10 mouse cellular contexts compared by ENCODE assay signal in the genomic region with DNA sequence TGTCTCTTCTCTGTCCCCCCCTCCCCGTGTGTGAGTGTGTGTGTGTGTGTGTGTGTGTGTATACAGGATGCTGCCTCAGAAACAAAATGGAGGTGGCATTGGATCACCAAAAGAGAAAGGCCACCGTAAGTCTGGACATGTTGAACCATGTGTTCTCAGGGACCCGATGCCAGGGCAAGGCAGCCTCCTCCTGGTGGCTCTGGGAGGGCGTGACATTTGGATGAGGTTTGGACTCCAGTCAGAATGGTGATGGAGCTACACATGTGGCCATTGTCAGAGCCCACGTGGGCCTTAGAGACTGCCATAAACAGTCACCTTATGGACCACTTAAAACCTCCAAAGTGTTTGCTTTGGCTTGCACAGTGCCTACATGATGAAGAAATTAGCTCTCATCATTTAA.
A peak's percentile ranks its signal among the peaks of the same experiment; 100 is the strongest.
DNase-seq lines count a peak whose midpoint lies in the region; ATAC-seq lines count a peak whose summit lies in the region.
"Had no signal": no experiment of that assay in that cellular context is flagged by ENCODE, and none has a peak within 500 bp of the region (broad histone marks: within the 10 kb centered on the region; RNA-seq: fewer than 3 reads in every experiment).

No protein-coding gene starts in this region.

- ATAC-seq in forebrain, embryonic 11.5 days (replicated peaks; ENCODE audit: low FRiP score): no peak
- ATAC-seq in forebrain, embryonic 12.5 days (ENCODE audit: low FRiP score): no peak
- ATAC-seq in intestine, embryonic 15.5 days: no peak
- ATAC-seq in intestine, embryonic 16.5 days: no peak
- no peak for ATAC-seq in limb, embryonic 12.5 days (ENCODE audit: insufficient number of reproducible peaks, insufficient read depth, low FRiP score, low TSS enrichment, low read depth)

- H3K4me2 ChIP-seq in forebrain, embryonic 11.5 days (ENCODE audit: low read depth, low read length, severe bottlenecking): 0 out of 2 replicates have a peak overlapping the region, but pooled peaks have one; percentile 49
- no peak overlapping the region for H3K4me2 ChIP-seq in forebrain, embryonic 12.5 days
- peak overlapping the region; percentile 72; the same call in 1 of the 2 replicates for H3K4me2 ChIP-seq in intestine, embryonic 15.5 days (replicated peaks)
- no peak overlapping the region for H3K4me2 ChIP-seq in intestine, embryonic 16.5 days (ENCODE audit: low read depth, low read length)
- H3K4me2 ChIP-seq in limb, embryonic 12.5 days: peak overlapping the region; percentile 54

- H3K27ac ChIP-seq in forebrain, embryonic 11.5 days (ENCODE audit: low read depth, low read length): no peak overlapping the region
- H3K27ac ChIP-seq in forebrain, embryonic 12.5 days: no peak overlapping the region
- no peak overlapping the region for H3K27ac ChIP-seq in intestine, embryonic 15.5 days
- H3K27ac ChIP-seq in intestine, embryonic 16.5 days (ENCODE audit: low read length): no peak overlapping the region
- H3K27ac ChIP-seq in limb, embryonic 12.5 days: no peak overlapping the region
- H3K27ac ChIP-seq: liver, embryonic 13.5 days had no signal

- H3K9me3 ChIP-seq in forebrain, embryonic 11.5 days (ENCODE audit: control insufficient read depth, low read length): no peaks in the 10 kb centered on the region
- no peaks in the 10 kb centered on the region for H3K9me3 ChIP-seq in forebrain, embryonic 12.5 days
- no peaks in the 10 kb centered on the region for H3K9me3 ChIP-seq in intestine, embryonic 15.5 days
- no peaks in the 10 kb centered on the region for H3K9me3 ChIP-seq in intestine, embryonic 16.5 days (ENCODE audit: control insufficient read depth, low read length)
- no peaks in the 10 kb centered on the region for H3K9me3 ChIP-seq in limb, embryonic 12.5 days
- H3K9me3 ChIP-seq: liver, embryonic 13.5 days had no signal

- H3K9ac ChIP-seq in forebrain, embryonic 11.5 days (ENCODE audit: low read length): no peak overlapping the region
- H3K9ac ChIP-seq in forebrain, embryonic 12.5 days: no peak overlapping the region
- H3K9ac ChIP-seq in intestine, embryonic 15.5 days: no peak overlapping the region
- no peak overlapping the region for H3K9ac ChIP-seq in intestine, embryonic 16.5 days (ENCODE audit: low read depth, low read length)
- H3K9ac ChIP-seq in limb, embryonic 12.5 days (replicated peaks): no peak overlapping the region
- H3K9ac ChIP-seq: liver, embryonic 13.5 days had no signal

- peaks cover 17% of the 10 kb centered on the region for H3K4me1 ChIP-seq in forebrain, embryonic 11.5 days (replicated peaks; ENCODE audit: control insufficient read depth, insufficient read depth, low read length)
- H3K4me1 ChIP-seq in forebrain, embryonic 12.5 days: peaks cover 70% of the 10 kb centered on the region
- H3K4me1 ChIP-seq in intestine, embryonic 15.5 days (replicated peaks): peaks cover 8% of the 10 kb centered on the region
- H3K4me1 ChIP-seq in intestine, embryonic 16.5 days (ENCODE audit: control insufficient read depth, insufficient read depth, low read length): peaks cover 20% of the 10 kb centered on the region; the same call in 1 of the 2 replicates
- peaks cover 54% of the 10 kb centered on the region for H3K4me1 ChIP-seq in limb, embryonic 12.5 days (replicated peaks)
- H3K4me1 ChIP-seq: liver, embryonic 13.5 days had no signal

- no peak overlapping the region for H3K4me3 ChIP-seq in forebrain, embryonic 11.5 days (ENCODE audit: low read depth, low read length)
- H3K4me3 ChIP-seq in forebrain, embryonic 12.5 days (replicated peaks): no peak overlapping the region
- no peak overlapping the region for H3K4me3 ChIP-seq in intestine, embryonic 15.5 days (replicated peaks)
- H3K4me3 ChIP-seq in intestine, embryonic 16.5 days (ENCODE audit: low read length): no peak overlapping the region
- no peak overlapping the region for H3K4me3 ChIP-seq in limb, embryonic 12.5 days (replicated peaks)

- H3K27me3 ChIP-seq in forebrain, embryonic 11.5 days (ENCODE audit: control insufficient read depth, insufficient read depth, low read length): peaks cover 24% of the 10 kb centered on the region
- peaks cover 91% of the 10 kb centered on the region for H3K27me3 ChIP-seq in forebrain, embryonic 12.5 days
- H3K27me3 ChIP-seq in intestine, embryonic 15.5 days (replicated peaks): no peaks in the 10 kb centered on the region; the same call in 1 of the 2 replicates
- H3K27me3 ChIP-seq in intestine, embryonic 16.5 days (replicated peaks; ENCODE audit: control insufficient read depth, insufficient read depth, low read length): peaks cover 3% of the 10 kb centered on the region; the same call in 1 of the 2 replicates
- peaks cover 81% of the 10 kb centered on the region for H3K27me3 ChIP-seq in limb, embryonic 12.5 days

- intact Hi-C loops in left cerebral cortex, postnatal 10 days (cut with DNase I): loop anchor here (5.0 kb wide), 1 partner anchor 79 kb away; the partner anchor contains the start of gene Efnb1

- 50% methylated on average over 5 of the region's 5 CpGs for WGBS in forebrain, embryonic 11.5 days
- WGBS in forebrain, embryonic 12.5 days: 65% methylated on average over 5 of the region's 5 CpGs
- 69% methylated on average over 5 of the region's 5 CpGs for WGBS in intestine, embryonic 15.5 days
- whole genome bisulfite sequencing in intestine, embryonic 16.5 days: 73% methylated on average over 5 of the region's 5 CpGs
- WGBS in limb, embryonic 12.5 days: 60% methylated on average over 5 of the region's 5 CpGs

- DNase-seq in forebrain, embryonic 11.5 days (ENCODE audit: low spot score): no peak
- DNase-seq in MN1 (ENCODE audit: low spot score): peak; percentile 36
- no peak for DNase-seq in left cerebral cortex, postnatal 10 days (ENCODE audit: extremely low spot score in 1 of 2, low spot score in 2 of 2)
- no peak for DNase-seq in embryo, embryonic 10.5 days (ENCODE audit: low spot score)
- DNase-seq: liver, embryonic 13.5 days; thymus, postnatal 36 days had no signal

- no peaks in the 10 kb centered on the region for H3K36me3 ChIP-seq in forebrain, embryonic 11.5 days (ENCODE audit: control insufficient read depth, insufficient read depth, low read length)
- no peaks in the 10 kb centered on the region for H3K36me3 ChIP-seq in forebrain, embryonic 12.5 days (replicated peaks)
- H3K36me3 ChIP-seq in intestine, embryonic 15.5 days: no peaks in the 10 kb centered on the region
- H3K36me3 ChIP-seq in intestine, embryonic 16.5 days (ENCODE audit: control insufficient read depth, insufficient read depth, low read length): no peaks in the 10 kb centered on the region
- no peaks in the 10 kb centered on the region for H3K36me3 ChIP-seq in limb, embryonic 12.5 days
- H3K36me3 ChIP-seq: liver, embryonic 13.5 days had no signal

Comparison
In these comparisons a context has a peak if more than half of its experiments do, and no peak if none do; other contexts are left out.
1. H3K4me2 ChIP-seq: peak in forebrain, embryonic 11.5 days (single experiment), intestine, embryonic 15.5 days (single experiment) and limb, embryonic 12.5 days (single experiment); none in forebrain, embryonic 12.5 days (single experiment) and intestine, embryonic 16.5 days (single experiment).